Mouse (Mus musculus): ENCODE results near the gene Gm6880. TPM values are rescaled to one million over a fixed set of nuclear protein-coding genes. Genes with fewer than 3 reads are reported as not detected.

Gm6880 gene
- total and polyA plus RNA-seq, 3 experiments: 0.59 TPM; not detected in 2

Other genes starting within 250 kb of the Gm6880 start
- gene Flna, start 231.6 kb downstream of the Gm6880 start, total RNA-seq (2012; rRNA removed): 78.7 and 82.4 TPM in 2 replicates
- gene Flna, start 231.6 kb downstream of the Gm6880 start, total RNA-seq (2014; rRNA removed): 56.8 and 70.2 TPM in 2 replicates
- 82.6 and 91.6 TPM in 2 replicates for gene Flna, start 231.6 kb downstream of the Gm6880 start, polyA plus RNA-seq (2012; ENCODE audit: insufficient read length, low read depth)
- 65.4 and 65.6 TPM in 2 replicates for gene Emd, start 226.7 kb downstream of the Gm6880 start, total RNA-seq (2012; rRNA removed)
- 80.1 and 99.4 TPM in 2 replicates for gene Emd, start 226.7 kb downstream of the Gm6880 start, total RNA-seq (2014; rRNA removed)
- 73.8 and 132 TPM in 2 replicates for gene Emd, start 226.7 kb downstream of the Gm6880 start, polyA plus RNA-seq (2012; ENCODE audit: insufficient read length, low read depth)
- 3,647 and 3,697 TPM in 2 replicates for gene Rpl10, start 210.6 kb downstream of the Gm6880 start, total RNA-seq (2012; rRNA removed)
- 3,137 and 3,420 TPM in 2 replicates for gene Rpl10, start 210.6 kb downstream of the Gm6880 start, total RNA-seq (2014; rRNA removed)
- gene Rpl10, start 210.6 kb downstream of the Gm6880 start, polyA plus RNA-seq (2012; ENCODE audit: insufficient read length, low read depth): 200 and 459 TPM in 2 replicates
- 31.9 and 40.4 TPM in 2 replicates for gene Taz, start 199.5 kb downstream of the Gm6880 start, total RNA-seq (2012; rRNA removed)
- gene Taz, start 199.5 kb downstream of the Gm6880 start, total RNA-seq (2014; rRNA removed): 29.2 and 31.6 TPM in 2 replicates
- 25.6 and 29.0 TPM in 2 replicates for gene Taz, start 199.5 kb downstream of the Gm6880 start, polyA plus RNA-seq (2012; ENCODE audit: insufficient read length, low read depth)
- gene Dnase1l1, start 199.1 kb downstream of the Gm6880 start, total RNA-seq (2012; rRNA removed): 3.4 and 4.7 TPM in 2 replicates
- gene Dnase1l1, start 199.1 kb downstream of the Gm6880 start, total RNA-seq (2014; rRNA removed): 3.8 and 5.1 TPM in 2 replicates
- gene Dnase1l1, start 199.1 kb downstream of the Gm6880 start, polyA plus RNA-seq (2012; ENCODE audit: insufficient read length, low read depth): 4.3 and 4.6 TPM in 2 replicates
- gene Atp6ap1, start 184.3 kb downstream of the Gm6880 start, total RNA-seq (2012; rRNA removed): 47.2 and 53.8 TPM in 2 replicates
- gene Atp6ap1, start 184.3 kb downstream of the Gm6880 start, total RNA-seq (2014; rRNA removed): 52.8 and 53.3 TPM in 2 replicates
- 61.3 and 66.4 TPM in 2 replicates for gene Atp6ap1, start 184.3 kb downstream of the Gm6880 start, polyA plus RNA-seq (2012; ENCODE audit: insufficient read length, low read depth)
- gene Gdi1, start 176.4 kb downstream of the Gm6880 start, total RNA-seq (2012; rRNA removed): 29.6 and 42.7 TPM in 2 replicates
- 32.4 and 37.0 TPM in 2 replicates for gene Gdi1, start 176.4 kb downstream of the Gm6880 start, total RNA-seq (2014; rRNA removed)
- gene Gdi1, start 176.4 kb downstream of the Gm6880 start, polyA plus RNA-seq (2012; ENCODE audit: insufficient read length, low read depth): 60.8 and 66.5 TPM in 2 replicates
- gene Fam50a, start 168.4 kb downstream of the Gm6880 start, total RNA-seq (2012; rRNA removed): 26.4 and 30.4 TPM in 2 replicates
- gene Fam50a, start 168.4 kb downstream of the Gm6880 start, total RNA-seq (2014; rRNA removed): 8.3 TPM in 2 replicates
- gene Fam50a, start 168.4 kb downstream of the Gm6880 start, polyA plus RNA-seq (2012; ENCODE audit: insufficient read length, low read depth): 47.0 and 58.4 TPM in 2 replicates
- 2.6 and 4.9 TPM in 2 replicates for gene Plxna3, start 152.3 kb downstream of the Gm6880 start, total RNA-seq (2012; rRNA removed)
- gene Plxna3, start 152.3 kb downstream of the Gm6880 start, total RNA-seq (2014; rRNA removed): 1.4 and 2.0 TPM in 2 replicates
- 4.1 and 5.0 TPM in 2 replicates for gene Plxna3, start 152.3 kb downstream of the Gm6880 start, polyA plus RNA-seq (2012; ENCODE audit: insufficient read length, low read depth)
- gene Lage3, start 127.8 kb downstream of the Gm6880 start, total RNA-seq (2012; rRNA removed): 57.9 and 68.6 TPM in 2 replicates
- 102 and 118 TPM in 2 replicates for gene Lage3, start 127.8 kb downstream of the Gm6880 start, total RNA-seq (2014; rRNA removed)
- gene Lage3, start 127.8 kb downstream of the Gm6880 start, polyA plus RNA-seq (2012; ENCODE audit: insufficient read length, low read depth): 56.8 and 67.4 TPM in 2 replicates
- gene Ubl4a, start 108.2 kb downstream of the Gm6880 start, total RNA-seq (2012; rRNA removed): 12.7 and 18.8 TPM in 2 replicates
- 17.6 and 19.3 TPM in 2 replicates for gene Ubl4a, start 108.2 kb downstream of the Gm6880 start, total RNA-seq (2014; rRNA removed)
- 39.2 and 39.3 TPM in 2 replicates for gene Ubl4a, start 108.2 kb downstream of the Gm6880 start, polyA plus RNA-seq (2012; ENCODE audit: insufficient read length, low read depth)
- 7.4 and 11.6 TPM in 2 replicates for gene Slc10a3, start 108.0 kb downstream of the Gm6880 start, total RNA-seq (2012; rRNA removed)
- gene Slc10a3, start 108.0 kb downstream of the Gm6880 start, total RNA-seq (2014; rRNA removed): 14.1 and 14.7 TPM in 2 replicates
- gene Slc10a3, start 108.0 kb downstream of the Gm6880 start, polyA plus RNA-seq (2012; ENCODE audit: insufficient read length, low read depth): 11.2 and 12.0 TPM in 2 replicates
- gene Fam3a, start 88.1 kb downstream of the Gm6880 start, total RNA-seq (2012; rRNA removed): 8.7 and 12.5 TPM in 2 replicates
- gene Fam3a, start 88.1 kb downstream of the Gm6880 start, total RNA-seq (2014; rRNA removed): 7.1 and 7.7 TPM in 2 replicates
- 8.3 and 12.3 TPM in 2 replicates for gene Fam3a, start 88.1 kb downstream of the Gm6880 start, polyA plus RNA-seq (2012; ENCODE audit: insufficient read length, low read depth)
- 37.9 and 40.6 TPM in 2 replicates for gene Ikbkg, start 88.1 kb downstream of the Gm6880 start, total RNA-seq (2012; rRNA removed)
- 25.0 and 26.4 TPM in 2 replicates for gene Ikbkg, start 88.1 kb downstream of the Gm6880 start, total RNA-seq (2014; rRNA removed)
- 20.5 and 28.3 TPM in 2 replicates for gene Ikbkg, start 88.1 kb downstream of the Gm6880 start, polyA plus RNA-seq (2012; ENCODE audit: insufficient read length, low read depth)
- 35.9 and 41.0 TPM in 2 replicates for gene G6pdx, start 52.2 kb downstream of the Gm6880 start, total RNA-seq (2012; rRNA removed)
- gene G6pdx, start 52.2 kb downstream of the Gm6880 start, total RNA-seq (2014; rRNA removed): 42.3 and 44.0 TPM in 2 replicates
- gene G6pdx, start 52.2 kb downstream of the Gm6880 start, polyA plus RNA-seq (2012; ENCODE audit: insufficient read length, low read depth): 61.8 and 70.5 TPM in 2 replicates
- not detected in 2 replicates for gene Olfr1326-ps1, start 93.5 kb upstream of the Gm6880 start, total RNA-seq (2012; rRNA removed)
- not detected in 2 replicates for gene Olfr1326-ps1, start 93.5 kb upstream of the Gm6880 start, total RNA-seq (2014; rRNA removed)
- gene Olfr1326-ps1, start 93.5 kb upstream of the Gm6880 start, polyA plus RNA-seq (2012; ENCODE audit: insufficient read length, low read depth): not detected in 2 replicates
- not detected in 2 replicates for gene Olfr1325, start 111.3 kb upstream of the Gm6880 start, total RNA-seq (2012; rRNA removed)
- gene Olfr1325, start 111.3 kb upstream of the Gm6880 start, total RNA-seq (2014; rRNA removed): not detected in 2 replicates
- not detected in 2 replicates for gene Olfr1325, start 111.3 kb upstream of the Gm6880 start, polyA plus RNA-seq (2012; ENCODE audit: insufficient read length, low read depth)
- 0.17 and 0.21 TPM in 2 replicates for gene Gm5640, start 164.2 kb upstream of the Gm6880 start, total RNA-seq (2012; rRNA removed)
- 0.26 and 0.45 TPM in 2 replicates for gene Gm5640, start 164.2 kb upstream of the Gm6880 start, total RNA-seq (2014; rRNA removed)
- 0.44 and 0.50 TPM in 2 replicates for gene Gm5640, start 164.2 kb upstream of the Gm6880 start, polyA plus RNA-seq (2012; ENCODE audit: insufficient read length, low read depth)